Mouse (Mus musculus): ENCODE results near the gene Arap1. TPM values are rescaled to one million over a fixed set of nuclear protein-coding genes. Genes with fewer than 3 reads are reported as not detected.

Gene Arap1
- polyA plus RNA-seq, 1 experiment = 148 TPM

DNA sequence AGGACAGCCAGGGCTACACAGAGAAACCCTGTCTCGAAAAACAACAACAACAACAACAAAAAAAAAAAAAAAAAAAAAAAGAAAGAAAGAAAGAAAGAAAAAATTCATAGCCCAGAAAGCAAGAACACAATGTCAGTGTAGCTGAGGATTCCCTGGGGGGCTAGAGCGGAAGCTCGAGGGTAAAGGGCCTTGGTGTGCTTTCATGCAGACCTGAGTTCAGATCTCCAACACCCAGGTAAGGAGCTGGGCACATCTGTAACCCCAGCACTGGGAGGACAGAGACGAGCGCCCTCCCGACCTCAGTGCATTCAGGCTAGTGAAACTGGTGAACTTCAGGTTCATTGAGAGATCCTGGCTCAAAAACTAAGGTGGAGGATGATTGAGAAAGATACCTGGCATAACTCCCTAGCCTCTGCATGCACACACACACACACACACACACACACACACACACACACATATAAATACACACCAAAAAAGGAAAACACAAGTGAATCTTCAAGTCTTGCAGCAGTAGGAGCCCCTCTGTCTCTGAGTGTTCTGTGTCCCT is 7.8 kb downstream of the Arap1 start:
- peaks cover 97% of the 10 kb centered on the region for H3K4me1 ChIP-seq
- no peaks in the 10 kb centered on the region for H3K27me3 ChIP-seq (replicated peaks)
- H3K36me3 ChIP-seq (replicated peaks; ENCODE audit: low read length) = peaks cover 76% of the 10 kb centered on the region
- H3K9me3 ChIP-seq = no peaks in the 10 kb centered on the region
- H3K4me3 ChIP-seq (replicated peaks) = peak overlapping the region; percentile 46
- TF ChIP-seq FLI1 (IDR thresholded peaks at IDR 0.05; ENCODE audit: low read length) (no peak), GATA1 (IDR thresholded peaks at IDR 0.05; ENCODE audit: borderline replicate concordance, low read length) (no peak)

DNA sequence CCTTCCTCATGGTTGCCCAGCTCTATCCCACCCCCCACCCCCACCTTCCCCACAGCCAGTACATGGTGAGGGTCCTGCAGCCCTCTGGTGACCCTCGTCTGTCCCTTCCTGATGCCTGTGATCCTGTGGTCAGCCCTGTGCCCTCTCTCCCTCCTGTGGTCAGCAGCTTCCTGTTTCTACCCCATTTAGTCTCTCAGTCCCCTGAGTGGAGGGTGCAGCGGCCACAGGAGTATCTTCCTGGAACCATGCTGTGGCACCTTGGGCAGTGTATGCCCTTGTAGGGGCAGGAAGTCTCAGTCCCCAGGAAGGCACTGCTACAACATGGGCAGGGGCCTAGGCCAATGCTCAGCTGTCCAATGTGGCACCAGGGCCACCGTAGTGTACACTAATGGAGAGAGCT is 9.0 kb downstream of the Arap1 start:
- peak overlapping the region; percentile 91 for H3K4me3 ChIP-seq (replicated peaks)
- no peak for TF ChIP-seq GATA1 (IDR thresholded peaks at IDR 0.05; ENCODE audit: borderline replicate concordance, low read length)
- TF ChIP-seq FLI1 (IDR thresholded peaks at IDR 0.05; ENCODE audit: low read length) = 0 out of 2 replicates have a peak, but pooled peaks have one; percentile 70
- no peaks in the 10 kb centered on the region for H3K27me3 ChIP-seq (replicated peaks)
- no peaks in the 10 kb centered on the region for H3K9me3 ChIP-seq
- peaks cover 98% of the 10 kb centered on the region for H3K4me1 ChIP-seq
- peaks cover 77% of the 10 kb centered on the region for H3K36me3 ChIP-seq (replicated peaks; ENCODE audit: low read length)

DNA sequence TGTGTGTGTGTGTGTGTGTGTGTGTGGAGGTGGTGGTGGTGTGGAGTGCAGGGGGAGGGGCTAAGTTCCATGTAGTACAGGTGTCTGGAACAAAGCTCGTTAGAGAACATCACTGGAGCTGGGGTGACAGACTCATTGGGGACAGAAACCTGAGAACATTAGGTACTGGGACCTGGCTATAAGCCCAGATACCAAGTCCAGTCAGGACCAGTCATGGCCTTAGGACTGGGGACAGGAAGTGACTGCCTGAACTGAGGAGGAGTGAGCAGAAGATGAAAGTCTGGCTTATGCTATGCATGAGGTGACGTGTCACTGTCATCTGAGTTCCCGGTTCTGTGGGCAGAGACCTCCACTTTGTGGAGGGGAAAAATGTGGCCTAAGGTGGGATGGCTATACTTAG is 12.5 kb downstream of the Arap1 start:
- TF ChIP-seq GATA1 (IDR thresholded peaks at IDR 0.05; ENCODE audit: borderline replicate concordance, low read length) = no peak
- TF ChIP-seq FLI1 (IDR thresholded peaks at IDR 0.05; ENCODE audit: low read length) = no peak
- H3K4me3 ChIP-seq (replicated peaks) = peak overlapping the region; percentile 91
- peaks cover 100% of the 10 kb centered on the region for H3K4me1 ChIP-seq
- no peaks in the 10 kb centered on the region for H3K9me3 ChIP-seq
- H3K36me3 ChIP-seq (replicated peaks; ENCODE audit: low read length) = peaks cover 74% of the 10 kb centered on the region
- H3K27me3 ChIP-seq (replicated peaks) = no peaks in the 10 kb centered on the region

DNA sequence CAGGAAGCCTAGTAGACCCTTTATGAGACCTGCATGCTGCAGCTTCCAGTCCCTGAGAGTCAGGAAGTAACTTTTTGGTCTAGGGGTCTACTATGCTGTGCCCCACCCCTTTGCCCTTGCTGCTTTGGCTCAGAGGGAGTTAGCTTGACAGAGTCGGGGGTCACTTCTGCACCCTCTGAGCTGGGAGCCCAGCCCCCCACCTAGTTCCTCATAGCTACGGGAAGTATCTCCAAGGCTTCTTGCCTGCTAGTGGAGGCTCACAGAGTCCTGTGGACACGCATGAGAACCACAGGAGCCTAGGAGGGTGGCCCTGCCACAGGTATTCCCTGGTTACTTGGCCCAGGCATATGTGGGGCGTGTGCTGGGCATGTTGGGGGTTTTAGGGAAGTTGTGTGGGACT is 13.2 kb downstream of the Arap1 start:
- Histone ChIP-seq H3K4me3 (replicated peaks) (peak overlapping the region; percentile 91), H3K9me3 (no peaks in the 10 kb centered on the region), H3K36me3 (replicated peaks; ENCODE audit: low read length) (peaks cover 77% of the 10 kb centered on the region), H3K27me3 (replicated peaks) (no peaks in the 10 kb centered on the region), H3K4me1 (peaks cover 100% of the 10 kb centered on the region)
- TF ChIP-seq FLI1 (IDR thresholded peaks at IDR 0.05; ENCODE audit: low read length) = no peak
- TF ChIP-seq GATA1 (IDR thresholded peaks at IDR 0.05; ENCODE audit: borderline replicate concordance, low read length) = no peak

DNA sequence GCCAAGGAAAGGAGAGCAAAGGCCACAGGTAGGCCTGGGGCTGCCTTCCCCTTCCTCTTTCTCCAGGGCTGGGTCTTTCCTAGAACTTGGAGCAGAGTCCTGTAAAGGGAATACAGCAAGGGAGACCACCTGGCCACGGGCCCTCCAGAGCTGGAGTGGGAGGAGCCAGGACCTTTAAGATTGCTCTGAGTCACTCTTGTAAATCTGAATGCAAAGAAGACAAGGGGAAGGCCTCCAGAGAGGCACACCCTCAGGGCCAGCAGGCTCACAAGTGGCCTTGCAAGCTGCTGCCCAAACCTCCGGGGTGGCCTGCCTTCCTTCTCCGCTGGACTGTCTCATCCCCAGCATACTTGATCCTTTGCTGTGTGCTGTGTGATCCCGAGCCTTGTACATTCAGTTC is 13.9 kb downstream of the Arap1 start:
- Histone ChIP-seq H3K4me1 (peaks cover 100% of the 10 kb centered on the region), H3K9me3 (no peaks in the 10 kb centered on the region), H3K27me3 (replicated peaks) (no peaks in the 10 kb centered on the region), H3K36me3 (replicated peaks; ENCODE audit: low read length) (peaks cover 85% of the 10 kb centered on the region), H3K4me3 (replicated peaks) (peak overlapping the region; percentile 91)
- TF ChIP-seq GATA1 (IDR thresholded peaks at IDR 0.05; ENCODE audit: borderline replicate concordance, low read length) (no peak), FLI1 (IDR thresholded peaks at IDR 0.05; ENCODE audit: low read length) (no peak)

DNA sequence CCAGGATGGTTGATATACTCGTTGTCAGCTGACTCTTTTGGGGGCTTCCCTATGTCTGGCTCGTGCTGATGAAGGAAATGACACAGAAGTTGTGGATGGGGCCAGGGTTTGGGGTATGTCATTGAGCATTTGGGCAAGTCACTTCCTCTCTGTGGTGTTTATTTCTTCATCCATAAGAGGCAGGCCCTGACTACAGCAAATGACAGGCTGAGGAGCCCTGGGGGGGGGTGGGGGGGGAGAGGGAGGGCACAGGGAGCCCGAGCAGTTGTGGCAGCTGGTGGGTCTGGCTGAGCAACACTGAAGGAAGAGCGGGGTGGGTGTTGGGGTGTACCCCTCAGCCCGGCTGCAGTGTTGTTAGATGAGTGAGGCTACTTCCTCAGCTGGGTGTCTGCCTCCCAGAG is 14.9 kb downstream of the Arap1 start:
- TF ChIP-seq FLI1 (IDR thresholded peaks at IDR 0.05; ENCODE audit: low read length) (peak; percentile 22; the same call in 1 of the 2 replicates), GATA1 (IDR thresholded peaks at IDR 0.05; ENCODE audit: borderline replicate concordance, low read length) (no peak)
- H3K9me3 ChIP-seq = no peaks in the 10 kb centered on the region
- peaks cover 100% of the 10 kb centered on the region for H3K4me1 ChIP-seq
- H3K27me3 ChIP-seq (replicated peaks) = no peaks in the 10 kb centered on the region
- peak overlapping the region; percentile 91 for H3K4me3 ChIP-seq (replicated peaks)
- H3K36me3 ChIP-seq (replicated peaks; ENCODE audit: low read length) = peaks cover 88% of the 10 kb centered on the region

DNA sequence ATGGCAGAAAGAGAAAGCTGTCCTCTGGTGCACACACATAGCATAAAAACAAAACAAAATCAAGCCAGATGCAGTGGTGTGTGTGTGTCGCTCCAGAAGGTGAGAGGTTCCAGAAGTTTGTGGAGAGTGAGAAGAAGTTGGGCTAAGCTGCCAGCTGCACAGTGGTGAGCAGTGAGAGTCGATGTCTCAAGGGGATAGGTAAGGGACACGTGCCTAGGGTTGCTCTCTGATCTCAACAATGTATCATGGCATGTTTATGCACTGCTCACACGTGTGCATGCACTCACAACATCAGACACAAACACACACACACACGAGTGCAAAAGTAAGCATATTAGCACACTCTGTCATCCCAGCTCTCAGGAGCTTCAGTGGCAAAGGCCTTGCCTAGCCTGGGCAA is 16.0 kb downstream of the Arap1 start:
- Histone ChIP-seq H3K4me1 (peaks cover 100% of the 10 kb centered on the region), H3K36me3 (replicated peaks; ENCODE audit: low read length) (peaks cover 90% of the 10 kb centered on the region), H3K27me3 (replicated peaks) (no peaks in the 10 kb centered on the region), H3K9me3 (no peaks in the 10 kb centered on the region), H3K4me3 (replicated peaks) (peak overlapping the region; percentile 91)
- no peak for TF ChIP-seq FLI1 (IDR thresholded peaks at IDR 0.05; ENCODE audit: low read length)
- TF ChIP-seq GATA1 (IDR thresholded peaks at IDR 0.05; ENCODE audit: borderline replicate concordance, low read length) = no peak

DNA sequence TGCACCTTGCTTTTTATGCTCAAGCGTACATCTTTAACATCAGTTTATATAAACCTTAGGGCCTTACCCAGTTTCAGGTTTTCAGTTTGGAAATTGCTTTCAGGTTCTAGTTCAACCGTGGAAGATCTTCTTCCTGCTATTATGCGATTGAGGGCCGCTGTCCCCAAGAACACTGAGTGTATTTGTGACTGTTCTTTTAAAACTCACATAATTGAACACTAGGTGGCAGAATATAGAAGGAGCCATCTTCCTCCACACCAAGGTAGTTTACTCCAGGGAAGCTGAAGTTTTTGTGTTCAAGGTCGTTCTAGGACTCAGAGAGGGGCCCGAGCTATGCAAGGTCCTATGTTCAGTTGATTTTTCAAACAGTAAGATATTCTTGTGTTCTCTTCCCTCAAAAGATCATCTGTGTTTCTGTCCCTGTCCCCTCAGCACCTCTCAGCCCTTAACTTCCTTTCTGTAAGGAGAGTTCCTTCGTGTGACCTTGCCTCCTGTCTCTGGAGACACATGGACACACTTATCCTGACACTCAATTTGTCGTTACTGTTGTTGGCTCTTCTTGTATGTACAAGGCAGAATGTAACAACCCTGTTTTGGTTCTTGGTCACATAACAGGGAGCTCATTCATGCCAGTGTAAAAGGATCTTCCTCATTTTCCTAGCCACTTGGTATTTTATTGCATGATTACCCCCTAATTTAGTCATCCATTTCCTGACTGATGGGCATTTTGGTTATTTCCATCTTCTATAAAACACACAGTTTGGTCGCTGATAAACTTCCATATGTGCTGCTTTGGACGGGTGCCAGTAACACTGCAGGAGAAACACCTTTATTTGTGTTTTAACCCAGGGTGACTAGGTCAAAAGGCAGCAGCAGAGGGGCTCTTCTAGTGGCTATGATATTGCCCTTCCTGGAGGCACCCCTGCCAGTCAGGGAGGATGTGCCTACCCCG is 20.3 kb downstream of the Arap1 start:
- H3K9me3 ChIP-seq = no peaks in the 10 kb centered on the region
- peaks cover 94% of the 10 kb centered on the region for H3K4me1 ChIP-seq
- H3K36me3 ChIP-seq (replicated peaks; ENCODE audit: low read length) = peaks cover 93% of the 10 kb centered on the region
- no peaks in the 10 kb centered on the region for H3K27me3 ChIP-seq (replicated peaks)
- TF ChIP-seq GATA1 (IDR thresholded peaks at IDR 0.05; ENCODE audit: borderline replicate concordance, low read length) (no peak), FLI1 (IDR thresholded peaks at IDR 0.05; ENCODE audit: low read length) (no peak)
- no peak overlapping the region for H3K4me3 ChIP-seq (replicated peaks)

DNA sequence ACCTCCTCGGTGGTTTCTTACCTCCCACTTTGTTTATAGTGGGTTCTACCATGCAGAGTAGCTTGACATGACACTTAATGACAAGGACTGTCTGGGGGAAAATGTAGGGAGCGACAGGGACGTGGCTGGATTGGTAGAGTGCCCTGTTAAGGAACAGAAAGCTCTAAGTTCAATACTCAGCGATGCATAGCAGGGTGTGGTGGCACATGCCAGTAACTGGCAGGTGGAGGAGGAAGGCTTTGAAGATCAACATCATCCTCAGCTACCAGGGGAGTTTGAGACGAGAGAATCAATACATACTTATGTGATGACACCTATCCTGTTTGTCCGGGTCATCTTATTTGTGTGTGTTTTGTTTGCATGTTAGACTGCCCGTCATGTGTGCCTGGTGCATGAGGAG is 21.8 kb downstream of the Arap1 start:
- no peaks in the 10 kb centered on the region for H3K27me3 ChIP-seq (replicated peaks)
- no peaks in the 10 kb centered on the region for H3K9me3 ChIP-seq
- no peak for TF ChIP-seq GATA1 (IDR thresholded peaks at IDR 0.05; ENCODE audit: borderline replicate concordance, low read length)
- TF ChIP-seq FLI1 (IDR thresholded peaks at IDR 0.05; ENCODE audit: low read length) = no peak
- H3K36me3 ChIP-seq (replicated peaks; ENCODE audit: low read length) = peaks cover 94% of the 10 kb centered on the region
- H3K4me3 ChIP-seq (replicated peaks) = no peak overlapping the region
- peaks cover 92% of the 10 kb centered on the region for H3K4me1 ChIP-seq

DNA sequence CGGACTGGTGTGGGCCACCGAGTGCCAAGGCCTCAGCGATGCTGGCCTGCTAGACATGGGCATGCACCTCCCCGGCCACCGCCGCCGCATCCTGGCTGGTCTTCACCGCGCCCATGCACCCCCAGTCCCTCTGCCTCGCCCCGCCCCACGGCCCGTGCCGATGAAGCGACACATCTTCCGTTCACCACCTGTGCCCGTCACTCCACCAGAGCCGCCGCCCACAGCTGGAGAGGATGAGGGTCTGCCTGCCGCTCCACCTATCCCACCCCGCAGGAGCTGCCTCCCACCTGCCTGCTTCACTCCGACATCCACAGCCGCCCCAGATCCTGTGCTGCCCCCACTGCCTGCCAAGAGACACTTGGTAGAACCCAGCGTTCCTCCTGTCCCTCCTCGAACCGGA is 25.2 kb downstream of the Arap1 start:
- TF ChIP-seq FLI1 (IDR thresholded peaks at IDR 0.05; ENCODE audit: low read length) = no peak
- no peak for TF ChIP-seq GATA1 (IDR thresholded peaks at IDR 0.05; ENCODE audit: borderline replicate concordance, low read length)
- Histone ChIP-seq H3K36me3 (replicated peaks; ENCODE audit: low read length) (peaks cover 94% of the 10 kb centered on the region), H3K4me1 (peaks cover 92% of the 10 kb centered on the region), H3K9me3 (no peaks in the 10 kb centered on the region), H3K4me3 (replicated peaks) (peak overlapping the region; percentile 50), H3K27me3 (replicated peaks) (no peaks in the 10 kb centered on the region)

All from megakaryocyte, embryonic 14.5 days (primary cell).